Mouse (Mus musculus) E14TG2a.4 (cell line): ENCODE measurements around the gene Maff.

Experiments used
- H3K27me3 ChIP-seq: 2 replicates; pipeline ENCODE4 v1.6.1; 2014; ENCODE audit warnings: low read length, control low read depth; ENCODE audit not compliant: insufficient read depth
- H3K36me3 ChIP-seq: 2 replicates; pipeline ENCODE4 v1.6.1; 2014; ENCODE audit warnings: low read length, control low read depth; ENCODE audit not compliant: insufficient read depth
- H3K4me1 ChIP-seq: replicated peaks from 2 replicates; pipeline ENCODE4 v1.6.1; 2014; ENCODE audit warnings: low read depth, low read length, control low read depth
- H3K4me3 ChIP-seq: replicated peaks from 2 replicates; pipeline ENCODE4 v1.5.1; 2014; ENCODE audit warnings: mild to moderate bottlenecking, low read length
- H3K9me3 ChIP-seq: 2 replicates; pipeline ENCODE4 v1.6.1; 2014; ENCODE audit warnings: low read length, control low read depth
- CTCF ChIP-seq: conservative IDR thresholded peaks from 2 replicates; pipeline ENCODE4 v1.5.1; 2014; ENCODE audit warnings: low read length
- NANOG ChIP-seq: IDR thresholded peaks from 2 replicates; pipeline ENCODE4 v1.6.1; 2014; ENCODE audit warnings: borderline replicate concordance, low read length, mixed read lengths
- POU5F1 ChIP-seq: IDR thresholded peaks from 2 replicates; pipeline ENCODE4 v1.6.1; 2014; ENCODE audit warnings: low read length, borderline replicate concordance

Maff gene

GRCm38 (mm10) chr15:79321733-79322190 lies 24.7 kb upstream of the Maff start:
- TF ChIP-seq CTCF, result no peak
- TF ChIP-seq NANOG, result no peak
- TF ChIP-seq POU5F1, result no peak
- Histone ChIP-seq H3K27me3 (no peaks in the 10 kb centered on the region), H3K36me3 (peaks cover 69% of the 10 kb centered on the region), H3K4me1 (peaks cover 59% of the 10 kb centered on the region), H3K4me3 (no peak overlapping the region), H3K9me3 (peaks cover 10% of the 10 kb centered on the region)

GRCm38 (mm10) chr15:79322281-79322990 lies 24.0 kb upstream of the Maff start:
- H3K4me1 ChIP-seq, result peaks cover 66% of the 10 kb centered on the region
- H3K27me3 ChIP-seq, result no peaks in the 10 kb centered on the region
- TF ChIP-seq POU5F1 (no peak), NANOG (no peak), CTCF (no peak)
- H3K4me3 ChIP-seq, result no peak overlapping the region
- peaks cover 6% of the 10 kb centered on the region for H3K9me3 ChIP-seq
- peaks cover 64% of the 10 kb centered on the region for H3K36me3 ChIP-seq

- Histone ChIP-seq H3K36me3 (peaks cover 56% of the 10 kb centered on the region), H3K4me1 (peaks cover 67% of the 10 kb centered on the region), H3K4me3 (no peak overlapping the region), H3K9me3 (no peaks in the 10 kb centered on the region), H3K27me3 (no peaks in the 10 kb centered on the region)
- TF ChIP-seq POU5F1 (no peak), CTCF (no peak), NANOG (no peak)
Observed at GRCm38 (mm10) chr15:79322991-79323790, 23.2 kb upstream of the Maff start.

GRCm38 (mm10) chr15:79323791-79324155 lies 22.6 kb upstream of the Maff start:
- no peaks in the 10 kb centered on the region for H3K27me3 ChIP-seq
- no peaks in the 10 kb centered on the region for H3K9me3 ChIP-seq
- TF ChIP-seq POU5F1 (no peak), NANOG (no peak), CTCF (no peak)
- no peak overlapping the region for H3K4me3 ChIP-seq
- peaks cover 51% of the 10 kb centered on the region for H3K36me3 ChIP-seq
- peaks cover 71% of the 10 kb centered on the region for H3K4me1 ChIP-seq

GRCm38 (mm10) chr15:79324373-79324772 lies 22.0 kb upstream of the Maff start:
- TF ChIP-seq CTCF (no peak), POU5F1 (no peak), NANOG (no peak)
- Histone ChIP-seq H3K4me1 (peaks cover 74% of the 10 kb centered on the region), H3K9me3 (no peaks in the 10 kb centered on the region), H3K4me3 (0 out of 2 replicates have a peak overlapping the region, but pooled peaks have one; percentile 7), H3K36me3 (peaks cover 45% of the 10 kb centered on the region), H3K27me3 (no peaks in the 10 kb centered on the region)

GRCm38 (mm10) chr15:79325742-79326141 lies 20.7 kb upstream of the Maff start:
- peak overlapping the region; percentile 10; the same call in 1 of the 2 replicates for H3K4me3 ChIP-seq
- peaks cover 34% of the 10 kb centered on the region for H3K36me3 ChIP-seq
- H3K4me1 ChIP-seq, result peaks cover 71% of the 10 kb centered on the region
- no peaks in the 10 kb centered on the region for H3K27me3 ChIP-seq
- TF ChIP-seq CTCF (no peak), POU5F1 (no peak)
- no peaks in the 10 kb centered on the region for H3K9me3 ChIP-seq

GRCm38 (mm10) chr15:79326264-79326663 lies 20.2 kb upstream of the Maff start:
- H3K36me3 ChIP-seq, result peaks cover 34% of the 10 kb centered on the region
- no peaks in the 10 kb centered on the region for H3K27me3 ChIP-seq
- peak overlapping the region; percentile 88 for H3K4me3 ChIP-seq
- peaks cover 77% of the 10 kb centered on the region for H3K4me1 ChIP-seq
- TF ChIP-seq NANOG, result no peak
- TF ChIP-seq POU5F1, result no peak
- TF ChIP-seq CTCF, result no peak
- H3K9me3 ChIP-seq, result no peaks in the 10 kb centered on the region

GRCm38 (mm10) chr15:79326971-79327961 lies 19.2 kb upstream of the Maff start:
- peak overlapping the region; percentile 88 for H3K4me3 ChIP-seq
- H3K36me3 ChIP-seq, result peaks cover 29% of the 10 kb centered on the region
- H3K4me1 ChIP-seq, result peaks cover 83% of the 10 kb centered on the region
- TF ChIP-seq NANOG (no peak), POU5F1 (no peak), CTCF (no peak)
- H3K27me3 ChIP-seq, result no peaks in the 10 kb centered on the region
- no peaks in the 10 kb centered on the region for H3K9me3 ChIP-seq
